In genomic region chr6:34936743-34937142, GRCm38 (mm10) we compare ENCODE assay signal across 30 mouse cellular contexts. TPM values are rescaled to one million over a fixed set of nuclear protein-coding genes. Genes with fewer than 3 reads are reported as not detected.
DNase-seq lines count a peak whose midpoint lies in the region; ATAC-seq and TF ChIP-seq lines count a peak whose summit lies in the region.
"Had no signal": no experiment of that assay in that cellular context is flagged by ENCODE, and none has a peak within 500 bp of the region (broad histone marks: within the 10 kb centered on the region; RNA-seq: fewer than 3 reads in every experiment).

No protein-coding gene starts in this region.

- no peak for DNase-seq in kidney, adult 2 months
- no peak for DNase-seq in kidney, postnatal 10 days
- DNase-seq in midbrain, embryonic 11.5 days (ENCODE audit: low spot score, missing footprints) = peak; percentile 80
- DNase-seq in MEL (ENCODE audit: low read depth, low spot score) = peak; percentile 43
- no peak for DNase-seq in retina, postnatal 1 day
- DNase-seq in adrenal gland, postnatal 25 days = no peak
- DNase-seq: adrenal gland, adult 2 months; cerebellum, adult 11 months; cerebellum, postnatal 10 days; gastrocnemius, postnatal 36 days; heart, postnatal 10 days; lung, adult 2 months; midbrain, embryonic 14.5 days; right cerebral cortex, postnatal 25 days; thymus, adult 2 months had no signal

- TF ChIP-seq CTCF in kidney, adult 2 months (conservative IDR thresholded peaks at IDR 0.05; ENCODE audit: insufficient read depth, insufficient read length, low read depth, low read length) = 0 out of 2 replicates have a peak, but pooled peaks have one; percentile 4
- peak in 2 of 3 experiments; percentile 22 to 56; a peak in 3 of 6 replicates for TF ChIP-seq CTCF in MEL (IDR thresholded peaks at IDR 0.05 in 2 of 3, conservative IDR thresholded peaks at IDR 0.05 in 1 of 3; ENCODE audit: control insufficient read depth in 1 of 3, insufficient read depth in 1 of 3, low read depth in 2 of 3, low read length in 3 of 3, poor library complexity in 1 of 3, severe bottlenecking in 1 of 3)

- no peak overlapping the region for H3K4me2 ChIP-seq in midbrain, embryonic 11.5 days
- H3K4me2 ChIP-seq in midbrain, embryonic 16.5 days (ENCODE audit: low read length) = no peak overlapping the region
- H3K4me2 ChIP-seq: embryonic facial prominence, embryonic 12.5 days; forebrain, embryonic 13.5 days; hindbrain, embryonic 12.5 days; kidney, embryonic 15.5 days; neural tube, embryonic 15.5 days; stomach, embryonic 15.5 days had no signal

- no peaks in the 10 kb centered on the region for H3K9me3 ChIP-seq in midbrain, embryonic 11.5 days (ENCODE audit: control insufficient read depth, low read length)
- no peaks in the 10 kb centered on the region for H3K9me3 ChIP-seq in midbrain, embryonic 16.5 days (replicated peaks; ENCODE audit: control insufficient read depth, low read length, poor library complexity, severe bottlenecking)
- no peaks in the 10 kb centered on the region for H3K9me3 ChIP-seq in MEL (replicated peaks; ENCODE audit: insufficient read depth, low read length)
- H3K9me3 ChIP-seq: embryonic facial prominence, embryonic 12.5 days; forebrain, embryonic 13.5 days; heart, embryonic 10.5 days; hindbrain, embryonic 12.5 days; kidney, embryonic 15.5 days; neural tube, embryonic 15.5 days; stomach, embryonic 15.5 days had no signal

- TF ChIP-seq POLR2A in kidney, adult 2 months (IDR thresholded peaks at IDR 0.05; ENCODE audit: low read depth, low read length) = no peak
- TF ChIP-seq POLR2A in MEL (IDR thresholded peaks at IDR 0.05; ENCODE audit: control insufficient read depth in 1 of 2, insufficient read depth in 1 of 2, low read depth in 1 of 2, low read length in 2 of 2, poor library complexity in 1 of 2) = no peak

- no peaks in the 10 kb centered on the region for H3K79me2 ChIP-seq in MEL (ENCODE audit: control insufficient read depth, insufficient read depth, low read length, poor library complexity)

- H3K4me1 ChIP-seq in kidney, adult 2 months (ENCODE audit: control insufficient read depth, insufficient read depth, low read length) = no peaks in the 10 kb centered on the region
- H3K4me1 ChIP-seq in midbrain, embryonic 11.5 days (ENCODE audit: control insufficient read depth, insufficient read depth, low read length) = no peaks in the 10 kb centered on the region
- H3K4me1 ChIP-seq in midbrain, embryonic 16.5 days (ENCODE audit: control insufficient read depth, insufficient read depth, low read length) = no peaks in the 10 kb centered on the region
- H3K4me1 ChIP-seq in MEL (ENCODE audit: control insufficient read depth in 1 of 2, insufficient read depth in 2 of 2, low read length in 2 of 2) = no peaks in the 10 kb centered on the region
- H3K4me1 ChIP-seq: forebrain, embryonic 13.5 days; hindbrain, embryonic 12.5 days; kidney, embryonic 15.5 days; neural tube, embryonic 15.5 days; stomach, embryonic 15.5 days had no signal

- TF ChIP-seq RAD21 in MEL (IDR thresholded peaks at IDR 0.05; ENCODE audit: low read depth, low read length) = peak; percentile 47

- H3K27me3 ChIP-seq in kidney, adult 2 months (replicated peaks; ENCODE audit: control insufficient read depth, insufficient read depth, low read length) = no peaks in the 10 kb centered on the region
- no peaks in the 10 kb centered on the region for H3K27me3 ChIP-seq in midbrain, embryonic 11.5 days (ENCODE audit: control insufficient read depth, insufficient read depth, low read length)
- no peaks in the 10 kb centered on the region for H3K27me3 ChIP-seq in midbrain, embryonic 16.5 days (ENCODE audit: control insufficient read depth, insufficient read depth, low read depth, low read length)
- no peaks in the 10 kb centered on the region for H3K27me3 ChIP-seq in MEL (ENCODE audit: control insufficient read depth in 1 of 2, insufficient read depth in 2 of 2, low read length in 2 of 2)
- H3K27me3 ChIP-seq: embryonic facial prominence, embryonic 12.5 days; forebrain, embryonic 13.5 days; hindbrain, embryonic 12.5 days; kidney, embryonic 15.5 days; neural tube, embryonic 15.5 days; stomach, embryonic 15.5 days had no signal

- WGBS in kidney, adult 2 months = 77% methylated on average over 5 of the region's 5 CpGs
- 72% methylated on average over 5 of the region's 5 CpGs for WGBS in midbrain, embryonic 11.5 days
- WGBS in midbrain, embryonic 16.5 days = 82% methylated on average over 5 of the region's 5 CpGs

- no peaks in the 10 kb centered on the region for H3K36me3 ChIP-seq in kidney, adult 2 months (ENCODE audit: control insufficient read depth, insufficient read depth, low read length)
- no peaks in the 10 kb centered on the region for H3K36me3 ChIP-seq in midbrain, embryonic 11.5 days (ENCODE audit: control insufficient read depth, insufficient read depth, low read length)
- H3K36me3 ChIP-seq in midbrain, embryonic 16.5 days (ENCODE audit: control insufficient read depth, insufficient read depth, low read length) = no peaks in the 10 kb centered on the region
- H3K36me3 ChIP-seq in MEL (ENCODE audit: control insufficient read depth in 1 of 2, insufficient read depth in 2 of 2, low read length in 2 of 2) = no peaks in the 10 kb centered on the region
- H3K36me3 ChIP-seq: embryonic facial prominence, embryonic 12.5 days; heart, embryonic 10.5 days; hindbrain, embryonic 12.5 days; kidney, embryonic 15.5 days; neural tube, embryonic 15.5 days; stomach, embryonic 15.5 days had no signal

- TF ChIP-seq EP300 in MEL (IDR thresholded peaks at IDR 0.05; ENCODE audit: low read depth in 1 of 2, low read length in 2 of 2) = no peak

- ATAC-seq in midbrain, embryonic 11.5 days (ENCODE audit: low FRiP score) = no peak
- no peak for ATAC-seq in midbrain, embryonic 16.5 days
- ATAC-seq: forebrain, embryonic 13.5 days had no signal

- no peak overlapping the region for H3K27ac ChIP-seq in kidney, adult 2 months (ENCODE audit: insufficient read depth, low read depth, low read length)
- no peak overlapping the region for H3K27ac ChIP-seq in midbrain, embryonic 11.5 days (ENCODE audit: low read depth, low read length)
- H3K27ac ChIP-seq in midbrain, embryonic 16.5 days (ENCODE audit: low read length) = no peak overlapping the region
- H3K27ac ChIP-seq in MEL (ENCODE audit: control insufficient read depth, low read depth, low read length) = no peak overlapping the region
- H3K27ac ChIP-seq: embryonic facial prominence, embryonic 12.5 days; forebrain, embryonic 13.5 days; heart, embryonic 10.5 days; hindbrain, embryonic 12.5 days; kidney, embryonic 15.5 days; neural tube, embryonic 15.5 days; stomach, embryonic 15.5 days had no signal

- H3K4me3 ChIP-seq in kidney, adult 2 months (ENCODE audit: insufficient read depth, low read depth, low read length) = no peak overlapping the region
- no peak overlapping the region for H3K4me3 ChIP-seq in midbrain, embryonic 11.5 days (ENCODE audit: low read depth, low read length)
- no peak overlapping the region for H3K4me3 ChIP-seq in midbrain, embryonic 16.5 days (ENCODE audit: low read depth, low read length)
- H3K4me3 ChIP-seq in MEL (ENCODE audit: control insufficient read depth in 1 of 2, insufficient read depth in 1 of 2, low read depth in 2 of 2, low read length in 2 of 2) = no peak overlapping the region
- H3K4me3 ChIP-seq: embryonic facial prominence, embryonic 12.5 days; erythroblast, embryonic 14.5 days; forebrain, embryonic 13.5 days; heart, embryonic 10.5 days; hindbrain, embryonic 12.5 days; kidney, embryonic 15.5 days; myocyte; neural tube, embryonic 15.5 days; stomach, embryonic 15.5 days had no signal

- no peak overlapping the region for H3K9ac ChIP-seq in midbrain, embryonic 11.5 days (ENCODE audit: low read length)
- no peak overlapping the region for H3K9ac ChIP-seq in midbrain, embryonic 16.5 days (ENCODE audit: low read depth, low read length)
- H3K9ac ChIP-seq in MEL (ENCODE audit: control insufficient read depth, low read depth, low read length, poor library complexity, severe bottlenecking) = no peak overlapping the region
- H3K9ac ChIP-seq: embryonic facial prominence, embryonic 12.5 days; forebrain, embryonic 13.5 days; hindbrain, embryonic 12.5 days; kidney, embryonic 15.5 days; neural tube, embryonic 15.5 days; stomach, embryonic 15.5 days had no signal

RNA-seq across cellular contexts. Expression of gene Stra8, which starts 16.8 kb away (rescaled TPM):
- not detected in 2 replicates for polyA plus RNA-seq in kidney, adult 2 months (2012; rRNA removed)
- polyA plus RNA-seq in midbrain, embryonic 11.5 days (2014; fragmentation: Nextera tagmentation; extraction: Ambion mirVana) = not detected in 2 replicates
- not detected in 2 replicates for polyA plus RNA-seq in midbrain, embryonic 16.5 days (2015; fragmentation: Nextera tagmentation; extraction: Ambion mirVana)
- total RNA-seq in MEL (2012; rRNA removed) = not detected in 2 replicates
- polyA plus RNA-seq in MEL (2012; ENCODE audit: insufficient read depth in 1 of 2, insufficient read length in 2 of 2, low read depth in 1 of 2, low replicate concordance in 2 of 2, missing spikeins in 1 of 2) = not detected
- not detected in 2 replicates for total RNA-seq in adrenal gland, postnatal 25 days (2021)
- total RNA-seq: adrenal gland, adult 2 months; gastrocnemius, postnatal 36 days; heart, postnatal 10 days; layer of hippocampus, adult 18-20 months; left cerebral cortex, postnatal 36 days; liver, adult 2 months had no signal
- polyA plus RNA-seq: adrenal gland, adult 2 months; brain, embryonic 14.5 days; embryonic facial prominence, embryonic 12.5 days; erythroblast, embryonic 14.5 days; forebrain, embryonic 13.5 days; heart, embryonic 10.5 days; hindbrain, embryonic 12.5 days; intestine, embryonic 14.5 days; kidney, embryonic 15.5 days; liver, adult 2 months; lung, adult 2 months; midbrain, embryonic 14.5 days; myocyte; neural tube, embryonic 15.5 days; stomach, embryonic 15.5 days had no signal

RNA-seq across cellular contexts. Expression of gene Wdr91, which starts 26.1 kb away (rescaled TPM):
- 56.0 and 60.5 TPM in 2 replicates for polyA plus RNA-seq in kidney, adult 2 months (2012; rRNA removed)
- polyA plus RNA-seq in midbrain, embryonic 11.5 days (2014; fragmentation: Nextera tagmentation; extraction: Ambion mirVana) = 9.8 and 10.4 TPM in 2 replicates
- polyA plus RNA-seq in midbrain, embryonic 16.5 days (2015; fragmentation: Nextera tagmentation; extraction: Ambion mirVana) = 15.5 and 15.6 TPM in 2 replicates
- total RNA-seq in MEL (2012; rRNA removed) = 11.7 and 13.7 TPM in 2 replicates
- 10 to 100 TPM in 1 of 2 experiments, not detected in 1; 24.1 TPM for polyA plus RNA-seq in MEL (2012; ENCODE audit: insufficient read depth in 1 of 2, insufficient read length in 2 of 2, low read depth in 1 of 2, low replicate concordance in 2 of 2, missing spikeins in 1 of 2)
- 12.4 and 16.6 TPM in 2 replicates for total RNA-seq in adrenal gland, postnatal 25 days (2021)

RNA-seq across cellular contexts. Expression of gene Slc23a4, which starts 51.5 kb away (rescaled TPM):
- 0.16 and 0.22 TPM in 2 replicates for polyA plus RNA-seq in kidney, adult 2 months (2012; rRNA removed)
- 0.34 and 0.36 TPM in 2 replicates for polyA plus RNA-seq in midbrain, embryonic 11.5 days (2014; fragmentation: Nextera tagmentation; extraction: Ambion mirVana)
- polyA plus RNA-seq in midbrain, embryonic 16.5 days (2015; fragmentation: Nextera tagmentation; extraction: Ambion mirVana) = 0.85 and 0.92 TPM in 2 replicates
- total RNA-seq in MEL (2012; rRNA removed) = 5.5 and 6.2 TPM in 2 replicates
- 10 to 100 TPM in 1 of 2 experiments, not detected in 1; 10.2 TPM for polyA plus RNA-seq in MEL (2012; ENCODE audit: insufficient read depth in 1 of 2, insufficient read length in 2 of 2, low read depth in 1 of 2, low replicate concordance in 2 of 2, missing spikeins in 1 of 2)
- total RNA-seq in adrenal gland, postnatal 25 days (2021) = not detected in 2 replicates
- total RNA-seq: gastrocnemius, postnatal 36 days; liver, adult 2 months had no signal
- polyA plus RNA-seq: erythroblast, embryonic 14.5 days had no signal

RNA-seq across cellular contexts. Expression of gene Cyren, which starts 58.9 kb away (rescaled TPM):
- polyA plus RNA-seq in kidney, adult 2 months (2012; rRNA removed) = 6.4 and 6.7 TPM in 2 replicates
- polyA plus RNA-seq in midbrain, embryonic 11.5 days (2014; fragmentation: Nextera tagmentation; extraction: Ambion mirVana) = 11.8 TPM in 2 replicates
- 9.1 and 9.3 TPM in 2 replicates for polyA plus RNA-seq in midbrain, embryonic 16.5 days (2015; fragmentation: Nextera tagmentation; extraction: Ambion mirVana)
- 9.4 and 10.1 TPM in 2 replicates for total RNA-seq in MEL (2012; rRNA removed)
- polyA plus RNA-seq in MEL (2012; ENCODE audit: insufficient read depth in 1 of 2, insufficient read length in 2 of 2, low read depth in 1 of 2, low replicate concordance in 2 of 2, missing spikeins in 1 of 2) = 10 to 100 TPM in 1 of 2 experiments, not detected in 1; 15.9 TPM
- total RNA-seq in adrenal gland, postnatal 25 days (2021) = 8.5 and 11.4 TPM in 2 replicates

Comparison
In these comparisons a context has a peak if more than half of its experiments do, and no peak if none do; other contexts are left out.
1. DNase-seq: peak in midbrain, embryonic 11.5 days (single experiment) and MEL (single experiment); none in kidney, adult 2 months (single experiment), kidney, postnatal 10 days (single experiment), retina, postnatal 1 day (single experiment) and adrenal gland, postnatal 25 days (single experiment).